Mouse (Mus musculus) myocyte (in vitro differentiated cells): ENCODE results near the gene Hist1h2bf.
"Not testable (repeated sequence)": the region's sequence is repeated elsewhere in the genome, so short reads cannot be mapped to it uniquely, and the experiment has no call there.

Source experiments
- E2F4 ChIP-seq: IDR thresholded peaks from one replicate; pipeline ENCODE4 v1.6.1; 2011; ENCODE audit warnings: mild to moderate bottlenecking, control low read depth, moderate library complexity; ENCODE audit not compliant: insufficient read depth
- MAX ChIP-seq: IDR thresholded peaks from one replicate; pipeline ENCODE4 v1.6.1; 2011; ENCODE audit warnings: low read depth, mild to moderate bottlenecking, control low read depth
- MYOG ChIP-seq, 3 experiments: IDR thresholded peaks; one replicate each; pipeline ENCODE4 v1.6.1; 2011; ENCODE audit warnings: control low read depth in 2 of 3, low read depth in 2 of 3, mild to moderate bottlenecking in 2 of 3; ENCODE audit not compliant: insufficient read length in 2 of 3, control insufficient read depth in 1 of 3, insufficient read depth in 1 of 3
- POLR2A ChIP-seq: IDR thresholded peaks from one replicate; pipeline ENCODE4 v1.6.1; 2011; ENCODE audit warnings: low read depth, mild to moderate bottlenecking, control low read depth, moderate library complexity; ENCODE audit not compliant: insufficient read length
- POLR2AphosphoS2 ChIP-seq: IDR thresholded peaks from one replicate; pipeline ENCODE4 v1.6.1; 2011; ENCODE audit warnings: low read depth, control low read depth; ENCODE audit not compliant: insufficient read length
- REST ChIP-seq: IDR thresholded peaks from one replicate; pipeline ENCODE4 v1.6.1; 2011; ENCODE audit warnings: mild to moderate bottlenecking, control low read depth, moderate library complexity; ENCODE audit not compliant: insufficient read depth, insufficient read length
- SRF ChIP-seq: IDR thresholded peaks from one replicate; pipeline ENCODE4 v1.6.1; 2011; ENCODE audit warnings: low read depth; ENCODE audit not compliant: control insufficient read depth, insufficient read length
- TCF12 ChIP-seq: IDR thresholded peaks from one replicate; pipeline ENCODE4 v1.6.1; 2011; ENCODE audit warnings: mild to moderate bottlenecking, control low read depth; ENCODE audit not compliant: poor library complexity, insufficient read depth, severe bottlenecking
- TCF3 ChIP-seq: IDR thresholded peaks from one replicate; pipeline ENCODE4 v1.6.1; 2011; ENCODE audit warnings: low read depth, control low read depth; ENCODE audit not compliant: insufficient read length
- USF1 ChIP-seq: IDR thresholded peaks from one replicate; pipeline ENCODE4 v1.6.1; 2011; ENCODE audit warnings: low read depth, mild to moderate bottlenecking, control low read depth, moderate library complexity

- not testable (repeated sequence) for TF ChIP-seq USF1; POLR2AphosphoS2; POLR2A; MAX; TCF3; TCF12; E2F4; MYOG (IDR thresholded peaks at IDR 0.05; ENCODE audit: control insufficient read depth in 1 of 3, insufficient read depth in 1 of 3, insufficient read length in 2 of 3, low read depth in 2 of 3); SRF; REST
Measured at GRCm38 (mm10) chr13:23539821-23540220, 34.2 kb downstream of the Hist1h2bf start.
